Mouse (Mus musculus): Measurements from ENCODE around the gene Tenm4. TPM values are rescaled to one million over a fixed set of nuclear protein-coding genes. Genes with fewer than 3 reads are reported as not detected.
A peak's percentile ranks its signal among the peaks of the same experiment; 100 is the strongest.

Tenm4 gene
- polyA plus RNA-seq, 1 experiment from 2014 or later = 31.3 TPM

DNA sequence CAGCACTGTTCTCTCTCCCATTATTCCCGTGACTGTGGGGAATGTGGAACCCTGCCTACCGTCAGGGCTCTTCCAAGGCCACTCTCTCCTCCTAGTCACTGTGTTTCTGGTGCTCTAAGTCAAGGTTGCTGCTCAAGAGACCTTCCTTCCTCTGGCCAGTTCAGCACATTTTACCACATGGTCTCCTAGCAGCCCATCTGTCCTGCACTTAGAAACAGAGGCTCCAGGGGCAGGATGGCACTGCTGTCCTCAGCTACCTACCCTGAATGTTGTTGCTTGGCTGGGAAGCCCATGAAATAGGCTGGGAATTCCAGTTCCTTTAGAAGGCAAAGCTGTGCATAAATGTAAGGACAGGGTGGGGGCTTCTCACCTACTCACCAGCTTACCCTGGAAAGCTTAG lies 284.9 kb downstream of the Tenm4 start:
- WGBS = 53% methylated on average over 2 of the region's 2 CpGs
- ATAC-seq (ENCODE audit: low read depth) (no peak), DNase-seq (ENCODE audit: low spot score) (no peak)
- H3K4me3 ChIP-seq (ENCODE audit: low read depth, low read length) = no peak overlapping the region
- H3K27me3 ChIP-seq (replicated peaks; ENCODE audit: control insufficient read depth, insufficient read depth, low read length) = no peaks in the 10 kb centered on the region
- H3K27ac ChIP-seq (replicated peaks; ENCODE audit: low read depth, low read length) = no peak overlapping the region
- no peaks in the 10 kb centered on the region for H3K9me3 ChIP-seq (ENCODE audit: control insufficient read depth, low read length)
- 0 out of 2 replicates have a peak, but pooled peaks cover 3% of the 10 kb centered on the region for H3K4me1 ChIP-seq (ENCODE audit: control insufficient read depth, insufficient read depth, low read length)
- H3K4me2 ChIP-seq (ENCODE audit: low read depth, low read length) = no peak overlapping the region
- no peak overlapping the region for H3K9ac ChIP-seq (ENCODE audit: low read depth, low read length)
- no peaks in the 10 kb centered on the region for H3K36me3 ChIP-seq (ENCODE audit: control insufficient read depth, insufficient read depth, low read length)

- Histone ChIP-seq H3K4me2 (ENCODE audit: low read depth, low read length) (no peak overlapping the region), H3K4me1 (ENCODE audit: control insufficient read depth, insufficient read depth, low read length) (0 out of 2 replicates have a peak, but pooled peaks cover 3% of the 10 kb centered on the region), H3K36me3 (ENCODE audit: control insufficient read depth, insufficient read depth, low read length) (no peaks in the 10 kb centered on the region), H3K4me3 (ENCODE audit: low read depth, low read length) (no peak overlapping the region), H3K27me3 (replicated peaks; ENCODE audit: control insufficient read depth, insufficient read depth, low read length) (no peaks in the 10 kb centered on the region), H3K9ac (ENCODE audit: low read depth, low read length) (no peak overlapping the region), H3K27ac (replicated peaks; ENCODE audit: low read depth, low read length) (no peak overlapping the region), H3K9me3 (ENCODE audit: control insufficient read depth, low read length) (no peaks in the 10 kb centered on the region)
- ATAC-seq (ENCODE audit: low read depth) = no peak
- no peak for DNase-seq (ENCODE audit: low spot score)
- 45% methylated on average over 2 of the region's 2 CpGs for WGBS
These were observed 285.6 kb downstream of the Tenm4 start for GRCm38 (mm10) chr7:96456618-96457017.

- H3K9ac ChIP-seq (ENCODE audit: low read depth, low read length) = no peak overlapping the region
- no peaks in the 10 kb centered on the region for H3K36me3 ChIP-seq (ENCODE audit: control insufficient read depth, insufficient read depth, low read length)
- H3K4me2 ChIP-seq (ENCODE audit: low read depth, low read length) = no peak overlapping the region
- 72% methylated on average over 2 of the region's 2 CpGs for WGBS
- no peak for ATAC-seq (ENCODE audit: low read depth)
- DNase-seq (ENCODE audit: low spot score) = peak; percentile 24
- H3K27ac ChIP-seq (replicated peaks; ENCODE audit: low read depth, low read length) = no peak overlapping the region
- H3K4me3 ChIP-seq (ENCODE audit: low read depth, low read length) = no peak overlapping the region
- H3K27me3 ChIP-seq (replicated peaks; ENCODE audit: control insufficient read depth, insufficient read depth, low read length) = no peaks in the 10 kb centered on the region
- H3K9me3 ChIP-seq (ENCODE audit: control insufficient read depth, low read length) = no peaks in the 10 kb centered on the region
- H3K4me1 ChIP-seq (ENCODE audit: control insufficient read depth, insufficient read depth, low read length) = 0 out of 2 replicates have a peak, but pooled peaks cover 3% of the 10 kb centered on the region
These were observed 286.8 kb downstream of the Tenm4 start for GRCm38 (mm10) chr7:96457891-96458290.

DNA sequence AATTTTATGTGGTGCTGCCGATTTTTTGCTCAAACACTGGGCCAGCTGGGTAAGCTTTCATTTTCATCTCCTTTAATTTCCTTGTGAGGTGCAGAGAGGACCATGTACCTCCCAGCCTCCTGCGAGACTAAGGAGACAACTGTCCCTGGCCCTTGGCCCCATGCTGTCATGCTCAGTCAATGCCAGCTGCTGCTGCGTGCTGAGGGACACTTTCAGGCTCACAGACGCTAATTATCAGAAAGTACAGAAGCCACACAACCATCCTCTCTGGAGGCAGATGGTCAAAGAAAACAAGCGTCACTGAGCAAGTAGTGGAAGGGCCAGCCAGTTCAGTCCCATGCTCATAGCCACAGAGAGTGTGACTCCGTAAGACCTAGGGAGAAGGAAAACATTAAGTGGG lies 287.9 kb downstream of the Tenm4 start:
- no peaks in the 10 kb centered on the region for H3K27me3 ChIP-seq (replicated peaks; ENCODE audit: control insufficient read depth, insufficient read depth, low read length)
- H3K4me3 ChIP-seq (ENCODE audit: low read depth, low read length) = no peak overlapping the region
- ATAC-seq (ENCODE audit: low read depth) (0 out of 2 replicates have a peak, but pooled peaks have one; percentile 18), DNase-seq (ENCODE audit: low spot score) (no peak)
- H3K27ac ChIP-seq (replicated peaks; ENCODE audit: low read depth, low read length) = no peak overlapping the region
- H3K4me2 ChIP-seq (ENCODE audit: low read depth, low read length) = no peak overlapping the region
- H3K4me1 ChIP-seq (ENCODE audit: control insufficient read depth, insufficient read depth, low read length) = 0 out of 2 replicates have a peak, but pooled peaks cover 3% of the 10 kb centered on the region
- H3K36me3 ChIP-seq (ENCODE audit: control insufficient read depth, insufficient read depth, low read length) = no peaks in the 10 kb centered on the region
- WGBS = 69% methylated on average over 6 of the region's 6 CpGs
- no peak overlapping the region for H3K9ac ChIP-seq (ENCODE audit: low read depth, low read length)
- no peaks in the 10 kb centered on the region for H3K9me3 ChIP-seq (ENCODE audit: control insufficient read depth, low read length)

GRCm38 (mm10) chr7:96466761-96467160 lies 295.7 kb downstream of the Tenm4 start:
- H3K4me1 ChIP-seq (ENCODE audit: control insufficient read depth, insufficient read depth, low read length) = no peaks in the 10 kb centered on the region
- H3K27me3 ChIP-seq (replicated peaks; ENCODE audit: control insufficient read depth, insufficient read depth, low read length) = no peaks in the 10 kb centered on the region
- H3K9ac ChIP-seq (ENCODE audit: low read depth, low read length) = no peak overlapping the region
- ATAC-seq (ENCODE audit: low read depth) = no peak
- no peaks in the 10 kb centered on the region for H3K36me3 ChIP-seq (ENCODE audit: control insufficient read depth, insufficient read depth, low read length)
- no peak overlapping the region for H3K27ac ChIP-seq (replicated peaks; ENCODE audit: low read depth, low read length)
- no peak for DNase-seq (ENCODE audit: low spot score)
- no peak overlapping the region for H3K4me3 ChIP-seq (ENCODE audit: low read depth, low read length)
- 66% methylated on average over 3 of the region's 3 CpGs for WGBS
- no peaks in the 10 kb centered on the region for H3K9me3 ChIP-seq (ENCODE audit: control insufficient read depth, low read length)
- no peak overlapping the region for H3K4me2 ChIP-seq (ENCODE audit: low read depth, low read length)

- H3K9me3 ChIP-seq (ENCODE audit: control insufficient read depth, low read length) = no peaks in the 10 kb centered on the region
- no peak overlapping the region for H3K4me3 ChIP-seq (ENCODE audit: low read depth, low read length)
- no peak overlapping the region for H3K9ac ChIP-seq (ENCODE audit: low read depth, low read length)
- H3K36me3 ChIP-seq (ENCODE audit: control insufficient read depth, insufficient read depth, low read length) = no peaks in the 10 kb centered on the region
- WGBS = 66% methylated on average over 6 of the region's 6 CpGs
- DNase-seq (ENCODE audit: low spot score) (no peak), ATAC-seq (ENCODE audit: low read depth) (no peak)
- H3K27ac ChIP-seq (replicated peaks; ENCODE audit: low read depth, low read length) = no peak overlapping the region
- no peaks in the 10 kb centered on the region for H3K27me3 ChIP-seq (replicated peaks; ENCODE audit: control insufficient read depth, insufficient read depth, low read length)
- H3K4me2 ChIP-seq (ENCODE audit: low read depth, low read length) = no peak overlapping the region
- no peaks in the 10 kb centered on the region for H3K4me1 ChIP-seq (ENCODE audit: control insufficient read depth, insufficient read depth, low read length)
These were observed 299.8 kb downstream of the Tenm4 start for GRCm38 (mm10) chr7:96470821-96471220.

GRCm38 (mm10) chr7:96474560-96475089 lies 303.6 kb downstream of the Tenm4 start:
- H3K4me3 ChIP-seq (ENCODE audit: low read depth, low read length) = no peak overlapping the region
- no peaks in the 10 kb centered on the region for H3K4me1 ChIP-seq (ENCODE audit: control insufficient read depth, insufficient read depth, low read length)
- no peaks in the 10 kb centered on the region for H3K9me3 ChIP-seq (ENCODE audit: control insufficient read depth, low read length)
- no peak overlapping the region for H3K9ac ChIP-seq (ENCODE audit: low read depth, low read length)
- no peak for DNase-seq (ENCODE audit: low spot score)
- H3K27ac ChIP-seq (replicated peaks; ENCODE audit: low read depth, low read length) = no peak overlapping the region
- no peaks in the 10 kb centered on the region for H3K27me3 ChIP-seq (replicated peaks; ENCODE audit: control insufficient read depth, insufficient read depth, low read length)
- no peak overlapping the region for H3K4me2 ChIP-seq (ENCODE audit: low read depth, low read length)
- H3K36me3 ChIP-seq (ENCODE audit: control insufficient read depth, insufficient read depth, low read length) = no peaks in the 10 kb centered on the region
- no peak for ATAC-seq (ENCODE audit: low read depth)
- WGBS = 88% methylated on average over 11 of the region's 11 CpGs

GRCm38 (mm10) chr7:96476987-96477613 lies 306.1 kb downstream of the Tenm4 start:
- ATAC-seq (ENCODE audit: low read depth) = no peak

DNA sequence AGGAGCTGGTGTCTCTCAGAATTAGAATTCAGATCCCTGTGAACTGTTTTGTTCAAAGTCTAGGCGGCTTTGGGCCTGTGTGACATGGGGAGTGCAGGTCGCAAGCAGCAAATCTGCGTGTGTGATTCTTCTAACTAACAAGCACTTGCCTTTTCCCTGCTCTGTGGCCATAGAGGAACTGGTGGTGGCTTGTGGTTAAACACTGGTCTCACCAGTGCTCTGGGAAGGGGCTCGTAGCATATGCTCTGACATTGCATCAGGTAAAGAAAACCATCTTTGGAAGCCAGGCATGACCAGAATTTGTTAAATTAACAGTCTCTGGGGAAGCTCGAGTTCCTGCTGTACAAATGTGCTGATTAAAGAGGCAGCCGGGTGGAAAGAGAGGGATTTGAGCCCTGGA lies 308.1 kb downstream of the Tenm4 start:
- no peaks in the 10 kb centered on the region for H3K36me3 ChIP-seq (ENCODE audit: control insufficient read depth, insufficient read depth, low read length)
- ATAC-seq (ENCODE audit: low read depth) = no peak
- H3K27me3 ChIP-seq (replicated peaks; ENCODE audit: control insufficient read depth, insufficient read depth, low read length) = no peaks in the 10 kb centered on the region
- no peak overlapping the region for H3K4me3 ChIP-seq (ENCODE audit: low read depth, low read length)
- no peak overlapping the region for H3K9ac ChIP-seq (ENCODE audit: low read depth, low read length)
- H3K27ac ChIP-seq (replicated peaks; ENCODE audit: low read depth, low read length) = no peak overlapping the region
- no peak overlapping the region for H3K4me2 ChIP-seq (ENCODE audit: low read depth, low read length)
- no peak for DNase-seq (ENCODE audit: low spot score)
- 59% methylated on average over 6 of the region's 6 CpGs for WGBS
- H3K9me3 ChIP-seq (ENCODE audit: control insufficient read depth, low read length) = no peaks in the 10 kb centered on the region
- H3K4me1 ChIP-seq (ENCODE audit: control insufficient read depth, insufficient read depth, low read length) = peaks cover 4% of the 10 kb centered on the region

More at GRCm38 (mm10) chr7:96476987-96477613, 306.1 kb downstream of the Tenm4 start:
- Histone ChIP-seq H3K36me3 (ENCODE audit: control insufficient read depth, insufficient read depth, low read length) (no peaks in the 10 kb centered on the region), H3K4me1 (ENCODE audit: control insufficient read depth, insufficient read depth, low read length) (no peaks in the 10 kb centered on the region), H3K27ac (replicated peaks; ENCODE audit: low read depth, low read length) (no peak overlapping the region), H3K9ac (ENCODE audit: low read depth, low read length) (no peak overlapping the region), H3K9me3 (ENCODE audit: control insufficient read depth, low read length) (no peaks in the 10 kb centered on the region), H3K27me3 (replicated peaks; ENCODE audit: control insufficient read depth, insufficient read depth, low read length) (no peaks in the 10 kb centered on the region), H3K4me2 (ENCODE audit: low read depth, low read length) (no peak overlapping the region), H3K4me3 (ENCODE audit: low read depth, low read length) (no peak overlapping the region)
- 90% methylated on average over 6 of the region's 6 CpGs for WGBS
- DNase-seq (ENCODE audit: low spot score) = no peak
